Mouse (Mus musculus) retina, postnatal 1 day (tissue): ENCODE results near the gene Zc2hc1c.
A peak's percentile ranks its signal among the peaks of the same experiment; 100 is the strongest.

ENCODE experiments used
- DNase-seq: peaks from one replicate; pipeline ENCODE4 v3.0.0-alpha.2; 2012

The Zc2hc1c gene

DNA sequence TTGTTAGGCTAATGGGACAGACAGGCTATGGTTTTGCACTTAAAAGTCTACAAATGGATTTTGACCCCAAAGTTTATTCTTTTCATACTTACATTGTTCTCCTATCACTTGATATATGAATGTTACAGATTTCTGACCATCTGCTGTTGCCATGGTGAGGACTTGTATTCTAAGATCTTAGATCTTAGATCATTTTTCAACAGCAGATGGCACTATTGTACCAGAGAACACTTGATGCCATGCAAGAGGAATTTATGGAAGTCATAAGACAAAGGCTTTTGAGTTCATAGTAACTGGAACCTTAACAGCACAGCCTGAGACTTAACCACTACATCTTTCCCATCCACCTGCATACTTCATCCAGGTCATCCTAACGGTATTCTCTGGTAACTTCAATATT is 52.7 kb downstream of the Zc2hc1c start:
- peak; percentile 91 for DNase-seq

DNA sequence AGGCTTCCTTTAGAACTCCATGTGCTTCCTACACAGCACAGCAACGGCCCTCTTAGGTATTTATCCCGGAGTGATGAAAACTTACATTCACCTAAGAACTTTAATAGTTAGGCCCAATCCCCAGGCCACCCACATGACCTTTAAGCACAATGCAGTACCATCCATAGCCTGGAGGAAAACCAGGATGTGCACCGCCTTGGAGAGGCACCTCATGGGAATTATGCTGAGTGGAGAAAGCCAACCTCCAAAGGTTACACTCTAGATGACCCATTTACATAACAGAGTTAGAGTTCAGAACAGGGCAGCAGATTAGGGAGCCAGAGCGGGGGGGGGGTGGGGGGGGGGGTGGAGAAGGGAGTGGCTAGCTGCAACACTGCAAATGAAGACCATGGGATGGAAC is 53.9 kb downstream of the Zc2hc1c start:
- DNase-seq, result peak; percentile 8

DNA sequence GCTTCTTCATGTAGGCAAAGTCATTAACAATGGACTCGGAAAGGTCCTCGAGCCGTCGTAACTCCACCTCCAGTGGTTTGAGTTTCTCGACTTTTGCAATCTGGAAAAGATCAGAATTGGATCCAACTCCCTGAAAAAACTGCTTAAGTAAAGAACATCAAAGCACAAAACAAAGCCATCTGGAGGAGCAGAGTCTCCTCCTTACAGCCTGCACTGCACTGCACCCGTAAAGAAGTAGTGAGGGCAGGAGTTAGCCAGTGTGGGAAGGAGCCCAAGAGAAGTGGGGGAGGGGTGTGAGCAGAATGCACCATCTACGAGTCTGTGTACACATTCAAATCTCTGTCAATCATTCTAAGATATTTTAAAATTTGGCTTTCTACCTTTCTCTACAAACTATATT is 55.9 kb downstream of the Zc2hc1c start:
- no peak for DNase-seq

DNA sequence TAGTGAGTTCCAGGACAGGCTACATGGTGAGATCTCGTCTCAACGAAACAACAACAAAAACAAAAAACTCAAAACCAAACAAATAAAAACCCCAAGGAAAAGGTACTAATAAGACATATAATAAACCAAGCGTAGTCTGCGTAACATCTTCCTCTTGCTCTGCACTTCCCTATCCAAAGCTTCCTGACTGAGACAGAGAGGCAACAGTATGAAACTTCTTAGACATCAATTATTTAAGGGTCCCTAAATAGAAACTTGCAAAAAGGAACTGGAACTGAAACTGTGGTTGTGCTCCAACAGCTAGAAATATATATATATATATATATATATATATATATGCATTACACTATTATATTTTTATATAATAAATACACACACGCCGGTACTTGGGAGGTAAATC is 57.2 kb downstream of the Zc2hc1c start:
- no peak for DNase-seq

DNA sequence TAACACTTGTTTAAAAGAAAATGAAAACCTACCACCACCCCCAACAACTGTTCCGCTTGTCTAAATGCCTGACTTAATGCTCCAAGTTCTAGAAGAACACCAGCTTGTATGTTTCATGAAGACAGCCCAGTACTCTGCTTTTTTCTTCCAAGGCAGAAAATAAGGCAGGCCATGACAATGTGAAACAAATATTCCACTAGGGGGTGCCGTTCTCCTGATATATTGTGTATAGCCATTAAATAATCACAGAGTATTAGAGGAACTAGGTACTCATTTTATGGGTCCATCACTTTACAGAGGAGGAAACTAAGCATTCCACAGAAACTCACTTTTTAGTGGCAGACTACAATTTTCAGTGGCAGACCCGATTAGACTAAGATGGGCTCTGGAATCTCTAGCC is 58.0 kb downstream of the Zc2hc1c start:
- DNase-seq, result peak; percentile 78

DNA sequence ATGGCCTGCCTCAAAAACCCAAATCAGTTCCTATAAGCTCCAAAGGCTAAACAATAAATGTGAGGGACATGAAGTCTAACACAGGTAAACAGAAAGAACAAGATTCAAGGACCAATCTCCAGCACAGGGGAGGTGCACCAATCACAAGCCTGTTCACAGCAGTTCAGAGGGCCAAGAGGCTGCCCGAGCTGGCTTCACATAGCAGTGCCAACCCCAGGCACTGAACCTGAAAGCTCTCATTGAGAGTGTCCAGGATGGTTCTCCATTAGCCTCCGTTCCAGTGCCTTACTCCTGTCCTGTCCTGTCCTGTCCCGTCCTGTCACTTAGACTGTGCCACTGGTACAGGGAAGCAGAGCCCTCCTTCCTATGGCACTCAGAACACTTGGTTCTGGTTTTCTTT is 58.8 kb downstream of the Zc2hc1c start:
- no peak for DNase-seq

DNA sequence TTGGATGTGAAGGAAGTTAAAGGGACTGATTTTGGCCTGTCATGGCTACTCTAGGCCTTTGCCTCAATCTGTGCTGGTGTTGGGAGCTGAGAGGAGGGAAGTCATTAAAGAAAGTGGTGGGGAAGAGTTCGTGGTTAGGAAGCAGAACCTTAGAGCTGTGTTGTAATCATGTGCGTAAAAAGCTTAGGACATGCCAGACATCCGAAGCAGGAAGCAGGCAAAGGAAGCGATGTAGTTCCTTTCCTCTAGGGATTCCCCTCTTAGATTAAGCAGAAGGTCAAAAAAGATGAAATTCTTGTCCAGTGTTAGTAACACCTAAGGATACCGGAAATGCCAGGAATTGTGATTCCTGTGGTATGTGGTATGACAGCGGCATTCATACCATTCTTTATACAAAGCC is 59.9 kb downstream of the Zc2hc1c start:
- DNase-seq, result no peak
